Mouse (Mus musculus) lung, postnatal 0 days (tissue): ENCODE results near the gene Ftcd. TPM values are rescaled to one million over a fixed set of nuclear protein-coding genes. Genes with fewer than 3 reads are reported as not detected.
A peak's percentile ranks its signal among the peaks of the same experiment; 100 is the strongest.

Experiments used
- ATAC-seq: fragments of 200-750 bp; cut with Nextera tagmentation; 2 replicates; pipeline ENCODE4 v1.8.0; 2017; ENCODE audit warnings: moderate library complexity
- DNase-seq: peaks from one replicate; pipeline ENCODE4 v3.0.0-alpha.2; 2016; ENCODE audit warnings: low spot score
- H3K27ac ChIP-seq: fragments of 300-500 bp; sonication (generic); 2 replicates; pipeline ENCODE4 v1.5.1; 2014; ENCODE audit warnings: antibody characterized with exemption, mild to moderate bottlenecking, low read length, mixed read lengths
- H3K27me3 ChIP-seq: fragments of 300-500 bp; sonication (generic); replicated peaks from 2 replicates; pipeline ENCODE4 v1.6.1; 2014; ENCODE audit warnings: low read length, mixed read lengths; ENCODE audit not compliant: insufficient read depth
- H3K36me3 ChIP-seq: fragments of 300-500 bp; sonication (generic); 2 replicates; pipeline ENCODE4 v1.6.1; 2014; ENCODE audit warnings: low read length, mixed read lengths; ENCODE audit not compliant: insufficient read depth
- H3K4me1 ChIP-seq: fragments of 300-500 bp; sonication (generic); 2 replicates; pipeline ENCODE4 v1.6.1; 2014; ENCODE audit warnings: antibody characterized with exemption, low read depth, low read length, mixed read lengths; ENCODE audit not compliant: insufficient read depth
- H3K4me2 ChIP-seq: fragments of 300-500 bp; sonication (generic); replicated peaks from 2 replicates; pipeline ENCODE4 v1.6.1; 2014; ENCODE audit warnings: low read depth, mild to moderate bottlenecking, low read length, moderate library complexity, mixed read lengths
- H3K4me3 ChIP-seq: fragments of 300-500 bp; sonication (generic); 2 replicates; pipeline ENCODE4 v1.5.1; 2014; ENCODE audit warnings: low read depth, low read length
- H3K9ac ChIP-seq: fragments of 300-500 bp; sonication (generic); replicated peaks from 2 replicates; pipeline ENCODE4 v1.6.1; 2014; ENCODE audit warnings: low read depth, mild to moderate bottlenecking
- H3K9me3 ChIP-seq: fragments of 300-500 bp; sonication (generic); 2 replicates; pipeline ENCODE4 v1.6.1; 2016; ENCODE audit warnings: low read length, mixed read lengths
- CTCF ChIP-seq: IDR thresholded peaks from 2 replicates; pipeline ENCODE4 v1.5.1; 2016; ENCODE audit warnings: antibody characterized with exemption, mild to moderate bottlenecking
- EP300 ChIP-seq: IDR thresholded peaks from 2 replicates; pipeline ENCODE4 v1.6.1; 2016; ENCODE audit warnings: antibody characterized with exemption, mild to moderate bottlenecking, control low read depth
- WGBS: fragments of 180-500 bp; shearing (Covaris S2); extraction: QIAGEN DNeasy Blood & Tissue Kit; methylation state at CpG from one replicate; pipeline ENCODE4 v1.1.7; 2014; 5-methylcytosine and 5-hydroxymethylcytosine counted together
- polyA plus RNA-seq: library from polyadenylated mRNA; unstranded; fragments of >200 nt; fragmentation: Nextera tagmentation; extraction: Ambion mirVana; gene quantifications from 2 replicates; pipeline ENCODE4 v1.2.1, GENCODE M21; 2015

Ftcd gene
- polyA plus RNA-seq, 1 experiment from 2014 or later = 0.14 TPM

GRCm38 (mm10) chr10:76622928-76623680 is 47.7 kb downstream of the Ftcd start, which contains the start of gene Col6a2:
TSS of gene Col6a2 (minus strand) at chr10:76623630.
- H3K27ac ChIP-seq = peak within 1 kb of the TSS; percentile 70
- peak within 1 kb of the TSS; percentile 60 for H3K4me3 ChIP-seq
- no peaks in the 10 kb centered on the region for H3K27me3 ChIP-seq
- 3% methylated on average over 27 of the region's 31 CpGs for WGBS
- H3K9me3 ChIP-seq = no peaks in the 10 kb centered on the region
- H3K4me1 ChIP-seq = peaks cover 3% of the 10 kb centered on the region; the same call in 1 of the 2 replicates
- peak within 1 kb of the TSS; percentile 62 for H3K4me2 ChIP-seq
- DNase-seq = peak; percentile 97
- peak within 1 kb of the TSS; percentile 76 for H3K9ac ChIP-seq
- H3K36me3 ChIP-seq = no peaks in the 10 kb centered on the region
- TF ChIP-seq CTCF (peak; percentile 87), EP300 (0 out of 2 replicates have a peak, but pooled peaks have one; percentile 49)
- peak; percentile 95 for ATAC-seq

GRCm38 (mm10) chr10:76623734-76624133 is 48.3 kb downstream of the Ftcd start:
- Histone ChIP-seq H3K9ac (no peak overlapping the region), H3K4me2 (peak overlapping the region; percentile 62), H3K9me3 (no peaks in the 10 kb centered on the region), H3K27me3 (no peaks in the 10 kb centered on the region), H3K4me3 (no peak overlapping the region), H3K4me1 (peaks cover 3% of the 10 kb centered on the region; the same call in 1 of the 2 replicates), H3K36me3 (no peaks in the 10 kb centered on the region), H3K27ac (peak overlapping the region; percentile 62)
- no peak for DNase-seq
- TF ChIP-seq EP300 = no peak
- no peak for TF ChIP-seq CTCF
- ATAC-seq = no peak
- 19% methylated on average over 7 of the region's 7 CpGs for WGBS

GRCm38 (mm10) chr10:76624903-76625302 is 49.5 kb downstream of the Ftcd start:
- H3K36me3 ChIP-seq = no peaks in the 10 kb centered on the region
- peaks cover 3% of the 10 kb centered on the region; the same call in 1 of the 2 replicates for H3K4me1 ChIP-seq
- no peaks in the 10 kb centered on the region for H3K9me3 ChIP-seq
- no peak overlapping the region for H3K4me3 ChIP-seq
- no peak overlapping the region for H3K9ac ChIP-seq
- H3K4me2 ChIP-seq = no peak overlapping the region
- TF ChIP-seq CTCF (no peak), EP300 (no peak)
- ATAC-seq (no peak), DNase-seq (no peak)
- H3K27me3 ChIP-seq = no peaks in the 10 kb centered on the region
- WGBS = 54% methylated on average over 7 of the region's 7 CpGs
- no peak overlapping the region for H3K27ac ChIP-seq

GRCm38 (mm10) chr10:76627714-76628113 is 52.3 kb downstream of the Ftcd start:
- 56% methylated on average over 5 of the region's 5 CpGs for WGBS
- ATAC-seq = 0 out of 2 replicates have a peak, but pooled peaks have one; percentile 9
- peak; percentile 77 for DNase-seq

DNA sequence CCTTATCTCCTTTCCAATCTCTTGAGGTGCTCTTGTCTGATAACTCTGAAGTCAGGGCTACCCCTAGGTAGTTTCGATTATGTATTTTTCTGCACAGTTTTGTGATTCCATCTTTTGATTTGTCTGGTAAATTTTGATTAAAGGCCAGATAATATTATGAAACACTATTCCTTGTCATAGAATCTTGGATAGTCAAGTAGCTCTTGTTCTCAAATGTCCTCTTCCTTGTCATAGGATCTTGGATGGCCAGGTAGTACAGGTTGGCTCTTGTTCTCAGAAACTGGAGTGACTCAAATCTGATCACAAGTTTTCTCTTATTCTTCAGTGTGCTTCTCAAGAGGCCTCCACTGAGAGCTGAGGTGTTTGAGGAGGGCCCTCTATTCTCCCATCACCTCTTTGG is 55.2 kb downstream of the Ftcd start:
- peak overlapping the region; percentile 55 for H3K27ac ChIP-seq
- no peak overlapping the region for H3K4me3 ChIP-seq
- no peak overlapping the region for H3K9ac ChIP-seq
- H3K36me3 ChIP-seq = no peaks in the 10 kb centered on the region
- peaks cover 21% of the 10 kb centered on the region; the same call in 1 of the 2 replicates for H3K4me1 ChIP-seq
- WGBS = 50% methylated on average over 1 of the region's 1 CpGs
- no peak for ATAC-seq
- H3K27me3 ChIP-seq = no peaks in the 10 kb centered on the region
- no peaks in the 10 kb centered on the region for H3K9me3 ChIP-seq
- TF ChIP-seq EP300 (peak; percentile 73), CTCF (no peak)
- no peak overlapping the region for H3K4me2 ChIP-seq
- DNase-seq = peak; percentile 51

More at GRCm38 (mm10) chr10:76627714-76628113, 52.3 kb downstream of the Ftcd start:
- H3K27ac ChIP-seq = peak overlapping the region; percentile 60
- peaks cover 3% of the 10 kb centered on the region; the same call in 1 of the 2 replicates for H3K4me1 ChIP-seq
- no peaks in the 10 kb centered on the region for H3K27me3 ChIP-seq
- no peak overlapping the region for H3K4me3 ChIP-seq
- no peaks in the 10 kb centered on the region for H3K36me3 ChIP-seq
- TF ChIP-seq CTCF (no peak), EP300 (peak; percentile 51; the same call in 1 of the 2 replicates)
- H3K9me3 ChIP-seq = no peaks in the 10 kb centered on the region
- H3K9ac ChIP-seq = no peak overlapping the region
- H3K4me2 ChIP-seq = no peak overlapping the region

GRCm38 (mm10) chr10:76632630-76633029 is 57.2 kb downstream of the Ftcd start:
- no peaks in the 10 kb centered on the region for H3K27me3 ChIP-seq
- no peak for DNase-seq
- no peak for ATAC-seq
- no peak overlapping the region for H3K4me2 ChIP-seq
- no peak for TF ChIP-seq CTCF
- no peak for TF ChIP-seq EP300
- H3K27ac ChIP-seq = 0 out of 2 replicates have a peak overlapping the region, but pooled peaks have one; percentile 32
- no peak overlapping the region for H3K4me3 ChIP-seq
- H3K9me3 ChIP-seq = no peaks in the 10 kb centered on the region
- H3K9ac ChIP-seq = no peak overlapping the region
- H3K36me3 ChIP-seq = no peaks in the 10 kb centered on the region
- WGBS = 43% methylated on average over 8 of the region's 8 CpGs
- H3K4me1 ChIP-seq = peaks cover 25% of the 10 kb centered on the region; the same call in 1 of the 2 replicates
